Mouse (Mus musculus) embryonic fibroblast, embryonic 13.5 days (primary cell): ENCODE measurements around the gene Evx2. TPM values are rescaled to one million over a fixed set of nuclear protein-coding genes. Genes with fewer than 3 reads are reported as not detected.

ENCODE experiments used
- H3K27ac ChIP-seq: 2 replicates; pipeline ENCODE4 v1.5.1; 2012; ENCODE audit warnings: low read length, control low read depth, inconsistent platforms; ENCODE audit not compliant: insufficient read depth
- H3K4me1 ChIP-seq: 2 replicates; pipeline ENCODE4 v1.6.1; 2011; ENCODE audit warnings: low read length; ENCODE audit not compliant: control insufficient read depth, insufficient read depth
- H3K4me3 ChIP-seq: 2 replicates; pipeline ENCODE4 v1.5.1; 2011; ENCODE audit warnings: mild to moderate bottlenecking, control low read depth, low read length; ENCODE audit not compliant: insufficient read depth
- CTCF ChIP-seq: IDR thresholded peaks from 2 replicates; pipeline ENCODE4 v1.5.1; 2011; ENCODE audit warnings: mild to moderate bottlenecking, control low read depth, low read length, moderate library complexity, borderline replicate concordance; ENCODE audit not compliant: insufficient read depth
- POLR2A ChIP-seq: IDR thresholded peaks from 2 replicates; pipeline ENCODE4 v1.6.1; 2011; ENCODE audit warnings: low read depth, mild to moderate bottlenecking, control low read depth, low read length, moderate library complexity
- polyA plus RNA-seq: library from polyadenylated mRNA; stranded (reverse); fragments of >200 nt; gene quantifications from 2 replicates; pipeline ENCODE4 v1.2.4, GENCODE M21; 2011; ENCODE audit warnings: low read depth; ENCODE audit not compliant: missing spikeins, insufficient read length

The Evx2 gene
- polyA plus RNA-seq, 1 experiment, result 0.74 TPM

DNA sequence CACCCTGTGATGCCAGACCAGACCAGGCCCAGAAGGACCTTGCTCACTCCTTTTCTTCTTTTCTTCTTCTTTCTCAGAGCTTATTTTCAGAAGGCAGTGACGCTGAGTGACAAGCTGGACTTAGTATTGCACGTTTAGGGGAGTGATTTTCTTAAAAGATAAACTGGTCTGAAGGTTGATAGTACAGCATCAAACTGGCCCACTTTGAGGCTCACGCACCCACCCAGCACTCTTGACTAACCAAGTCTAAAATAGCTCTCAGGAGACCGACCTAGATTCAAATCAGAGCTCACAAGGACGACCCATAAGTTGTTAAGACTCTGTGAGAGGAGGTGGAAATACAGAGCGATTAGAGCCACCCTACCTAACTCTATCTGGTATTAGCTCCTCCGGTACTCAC is 7.1 kb upstream of the Evx2 start:
- Histone ChIP-seq H3K4me1 (no peaks in the 10 kb centered on the region), H3K27ac (peak overlapping the region; percentile 51), H3K4me3 (no peak overlapping the region)
- TF ChIP-seq POLR2A (no peak), CTCF (no peak)

DNA sequence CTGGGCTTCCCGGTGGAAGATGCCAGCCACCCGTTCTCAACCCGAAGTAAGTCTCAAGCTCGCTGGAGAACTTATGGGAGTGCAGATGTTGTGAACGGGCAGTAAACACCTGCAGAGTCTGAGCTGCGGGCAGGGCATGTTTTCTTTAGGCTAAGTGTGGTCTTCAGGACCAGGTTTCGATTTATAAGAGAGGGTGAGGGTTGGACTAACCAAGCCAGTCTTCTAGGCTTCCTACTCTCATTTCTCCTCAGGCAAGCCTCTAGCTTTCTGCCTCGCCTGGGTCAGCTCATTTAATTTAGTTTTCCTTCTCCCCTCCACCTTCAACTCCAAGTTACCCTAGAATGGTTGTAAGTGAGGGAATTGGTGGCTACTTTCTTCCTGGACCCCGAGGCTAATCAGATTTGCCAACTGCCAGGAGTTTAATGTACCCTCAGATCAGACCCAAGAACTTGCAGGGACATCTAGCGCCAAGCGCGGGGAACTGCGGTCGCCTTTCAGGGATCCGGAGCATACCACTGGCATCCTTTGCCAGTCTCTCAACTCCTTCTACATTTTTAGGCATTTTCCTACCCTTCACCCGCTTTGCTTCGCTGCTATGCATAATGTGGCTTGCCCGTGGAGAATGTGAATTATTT is 4.1 kb upstream of the Evx2 start:
- Histone ChIP-seq H3K4me3 (no peak overlapping the region), H3K4me1 (no peaks in the 10 kb centered on the region), H3K27ac (no peak overlapping the region)
- TF ChIP-seq POLR2A (no peak), CTCF (peak; percentile 32; the same call in 1 of the 2 replicates)

DNA sequence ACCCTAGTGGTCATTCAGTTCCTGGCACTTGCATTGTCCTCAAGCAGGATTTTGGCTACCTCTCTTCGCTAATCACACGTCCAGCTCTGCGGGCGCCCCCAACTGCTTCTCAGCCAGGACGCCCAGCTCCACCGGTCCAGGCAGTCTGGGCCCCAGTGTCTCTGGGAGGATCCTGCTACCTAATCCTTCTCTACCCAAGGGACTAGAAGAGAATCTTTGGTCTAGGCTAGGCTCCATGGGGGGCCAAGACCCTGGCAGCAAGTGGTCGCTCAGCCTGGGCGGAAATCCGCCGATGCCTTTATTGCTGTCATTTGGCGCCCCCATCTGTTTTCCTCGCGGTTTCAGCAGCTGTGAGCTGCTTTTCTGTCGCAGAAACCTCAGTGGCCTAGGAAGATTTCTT is 2.3 kb upstream of the Evx2 start:
- Histone ChIP-seq H3K27ac (no peak overlapping the region), H3K4me3 (no peak overlapping the region), H3K4me1 (no peaks in the 10 kb centered on the region)
- TF ChIP-seq POLR2A (no peak), CTCF (0 out of 2 replicates have a peak, but pooled peaks have one; percentile 13)

DNA sequence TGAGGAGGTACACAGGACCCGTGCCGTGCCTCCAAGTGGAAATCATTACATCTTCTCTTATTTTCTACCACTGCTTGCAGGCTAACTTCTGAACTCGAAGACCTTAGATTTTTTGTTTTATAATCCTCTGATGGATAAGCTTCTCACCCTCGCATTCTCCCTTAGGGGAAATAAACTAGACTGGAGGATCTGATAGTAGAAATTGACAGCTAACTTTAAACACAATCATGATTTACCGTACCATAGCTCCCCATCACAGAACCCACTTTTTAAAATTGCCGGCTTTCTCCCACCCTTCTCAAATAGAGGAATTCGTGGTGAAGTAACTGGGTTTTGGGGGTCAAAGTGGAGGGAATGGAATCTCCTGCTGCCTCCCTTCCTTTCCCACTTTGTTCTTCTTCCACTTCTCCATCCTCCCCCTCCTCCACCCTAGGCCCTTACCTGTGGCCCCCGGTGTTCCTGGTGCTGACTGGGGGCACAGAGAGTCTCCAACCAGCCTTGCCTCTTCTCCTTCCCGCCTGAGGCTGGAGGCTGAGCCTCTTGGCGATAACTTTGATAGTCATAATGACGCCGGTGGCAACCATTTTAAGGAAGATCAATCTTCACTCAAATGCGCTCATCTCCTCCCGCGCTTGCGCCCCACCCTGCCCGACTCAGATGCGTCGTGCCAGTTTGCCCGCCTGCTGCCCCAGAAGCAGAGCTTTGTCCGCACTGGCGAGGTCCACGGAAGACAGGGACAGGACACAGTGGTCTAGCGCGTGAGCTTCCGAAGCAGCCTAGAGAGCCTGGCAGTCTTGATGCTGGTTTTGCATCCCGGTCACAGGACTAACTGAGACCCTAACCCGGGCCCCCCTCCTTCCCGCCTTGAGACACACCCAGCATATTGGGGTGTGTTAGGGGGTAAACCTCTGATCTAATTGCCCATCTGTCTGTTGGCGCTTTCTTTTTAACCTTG is 1.3 kb upstream of the Evx2 start:
- no peak for TF ChIP-seq POLR2A
- no peak for TF ChIP-seq CTCF
- no peaks in the 10 kb centered on the region; the same call in 1 of the 2 replicates for H3K4me1 ChIP-seq
- H3K4me3 ChIP-seq, result peak overlapping the region; percentile 20; the same call in 1 of the 2 replicates
- H3K27ac ChIP-seq, result no peak overlapping the region

DNA sequence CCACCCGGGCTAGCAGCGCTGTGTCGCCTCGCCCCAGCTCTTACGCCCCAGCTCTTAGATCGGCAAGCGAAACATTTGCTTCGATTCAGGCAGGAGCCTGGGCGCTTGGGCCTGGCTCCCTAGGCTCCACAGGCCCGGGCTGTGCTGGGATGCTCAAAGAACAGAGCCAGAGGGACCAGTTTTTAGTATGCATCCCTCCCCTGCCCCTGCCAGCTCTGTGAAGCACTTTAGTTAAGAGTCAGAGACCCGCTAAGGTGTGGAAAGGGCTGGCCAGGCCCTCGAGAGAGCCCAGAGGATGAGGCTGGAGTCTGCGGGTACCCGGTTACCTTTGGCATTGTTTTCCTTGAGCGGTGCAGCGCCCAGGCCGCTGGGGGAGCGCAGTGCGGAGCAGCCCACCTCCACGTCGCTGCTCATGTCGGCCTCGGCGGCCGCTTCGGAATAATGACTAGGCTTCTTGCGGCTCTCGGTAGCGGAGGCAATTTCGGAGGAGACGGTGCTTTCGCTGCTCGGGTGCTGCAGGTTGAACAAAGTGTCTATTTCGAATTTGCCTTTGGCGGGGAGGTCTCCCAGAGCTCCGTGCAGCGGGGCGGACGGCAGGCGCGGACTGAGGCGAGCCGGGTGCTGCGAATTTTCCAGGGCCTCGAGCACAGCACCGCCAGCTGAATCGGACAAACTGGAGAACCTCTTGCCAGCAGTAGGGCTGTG is 538 bp downstream of the Evx2 start:
- TF ChIP-seq POLR2A, result no peak
- TF ChIP-seq CTCF, result no peak
- Histone ChIP-seq H3K27ac (no peak overlapping the region), H3K4me3 (peak overlapping the region; percentile 6; the same call in 1 of the 2 replicates), H3K4me1 (no peaks in the 10 kb centered on the region; the same call in 1 of the 2 replicates)

DNA sequence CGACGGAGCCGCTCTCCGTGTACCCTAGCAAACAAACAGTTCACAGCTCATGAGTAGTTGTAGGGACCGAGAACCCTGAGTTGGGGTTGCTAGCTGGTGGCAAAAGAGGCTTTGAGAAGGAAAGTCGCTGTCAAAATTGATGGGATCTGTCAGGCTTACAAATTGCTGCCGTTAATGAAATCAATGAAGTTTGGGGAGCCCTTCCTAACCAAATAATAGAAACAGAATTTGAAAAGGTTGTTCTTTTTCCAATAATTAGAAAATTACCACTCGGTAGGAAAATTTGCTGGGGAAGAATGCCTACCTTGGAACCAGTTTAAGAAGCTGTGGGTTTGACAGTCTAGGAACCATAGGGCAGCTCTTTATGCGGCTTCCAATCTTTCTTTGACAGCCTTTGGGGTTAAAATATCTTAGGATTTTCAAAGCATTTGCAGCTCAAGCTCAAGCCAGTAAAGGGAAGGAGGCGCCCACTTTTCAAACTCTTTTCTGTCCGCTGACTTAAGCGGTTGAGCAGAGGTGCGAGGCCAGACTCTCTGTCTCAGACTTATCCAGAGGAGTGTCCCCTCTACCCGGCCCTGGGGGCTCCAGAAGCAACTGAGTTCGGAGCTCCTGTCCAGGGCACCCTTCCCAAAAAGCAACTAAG is 1.2 kb downstream of the Evx2 start:
- Histone ChIP-seq H3K27ac (no peak overlapping the region), H3K4me3 (peak overlapping the region; percentile 6; the same call in 1 of the 2 replicates)

DNA sequence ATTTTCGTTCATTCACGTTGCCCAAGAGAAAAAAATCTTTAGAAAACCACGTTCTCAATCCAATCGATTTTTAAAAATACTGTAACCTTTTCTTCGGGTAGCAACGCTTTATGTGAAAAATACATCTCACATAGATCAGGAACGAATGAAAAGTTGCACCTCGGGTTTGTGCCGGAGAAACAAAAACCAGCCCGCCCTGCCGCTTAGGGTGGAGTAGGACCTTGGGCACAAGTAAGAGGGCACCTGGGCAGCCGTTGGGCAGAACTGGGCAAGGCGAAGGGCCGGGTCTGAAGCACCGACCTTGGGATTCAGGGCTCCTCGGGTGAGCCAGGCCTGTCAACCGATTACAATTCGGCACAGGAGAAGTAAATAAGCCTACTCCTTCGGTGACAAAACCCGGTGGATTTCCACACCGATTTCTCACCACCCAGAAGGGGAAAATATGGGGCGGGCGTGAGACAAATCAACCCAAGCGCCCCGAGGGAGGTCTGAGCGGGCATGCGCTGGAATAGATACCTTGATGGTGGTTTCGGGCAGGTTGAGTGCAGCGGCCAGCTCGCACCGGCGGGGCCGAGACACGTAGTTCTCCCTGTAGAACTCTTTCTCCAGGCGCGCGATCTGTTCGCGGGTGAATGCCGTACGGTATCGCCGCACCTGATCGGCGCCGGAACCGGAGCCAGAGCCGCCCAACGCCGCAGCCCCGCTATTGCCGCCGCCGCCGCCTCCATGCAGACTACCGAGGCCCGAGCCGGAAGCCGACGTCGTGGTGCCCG is 1.9 kb downstream of the Evx2 start:
- H3K4me1 ChIP-seq, result no peaks in the 10 kb centered on the region; the same call in 1 of the 2 replicates
- H3K4me3 ChIP-seq, result 0 out of 2 replicates have a peak overlapping the region, but pooled peaks have one; percentile 3
- H3K27ac ChIP-seq, result no peak overlapping the region
- TF ChIP-seq CTCF (no peak), POLR2A (no peak)

More for the DNA sequence above, 1.2 kb downstream of the Evx2 start:
- no peak for TF ChIP-seq POLR2A
- no peaks in the 10 kb centered on the region; the same call in 1 of the 2 replicates for H3K4me1 ChIP-seq

DNA sequence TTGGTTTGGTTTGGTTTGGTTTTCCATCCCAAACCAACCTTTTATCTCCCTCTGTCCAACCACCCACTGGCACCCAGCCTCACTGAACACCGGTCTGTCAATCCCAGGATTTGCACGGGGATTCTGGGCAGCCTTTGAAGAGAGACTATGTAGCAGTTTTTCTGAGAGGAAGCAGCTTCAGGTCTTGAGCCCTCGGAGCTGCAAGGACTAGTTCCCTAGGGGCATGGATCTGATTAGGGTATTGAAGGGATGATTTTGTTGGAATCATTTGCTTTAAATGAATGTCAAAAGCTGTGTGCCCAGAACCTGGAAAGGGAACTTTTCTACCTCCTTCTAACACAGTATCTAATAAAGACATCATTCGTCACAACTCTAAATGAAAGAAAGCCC is 2.7 kb downstream of the Evx2 start:
- no peak for TF ChIP-seq POLR2A
- TF ChIP-seq CTCF, result no peak
- no peak overlapping the region for H3K27ac ChIP-seq
- H3K4me1 ChIP-seq, result no peaks in the 10 kb centered on the region; the same call in 1 of the 2 replicates
- H3K4me3 ChIP-seq, result no peak overlapping the region
